ENCODE assay signal across 20 mouse cellular contexts in genomic region chr8:118523922-118524321, GRCm38 (mm10).
DNase-seq lines count a peak whose midpoint lies in the region; ATAC-seq and TF ChIP-seq lines count a peak whose summit lies in the region.
"Had no signal": no experiment of that assay in that cellular context is flagged by ENCODE, and none has a peak within 500 bp of the region (broad histone marks: within the 10 kb centered on the region; RNA-seq: fewer than 3 reads in every experiment).

No protein-coding gene starts in this region.

- peak; percentile 55 for DNase-seq in ES-E14 (ENCODE audit: low read depth, low spot score)
- DNase-seq in WW6 (ENCODE audit: low read depth, low spot score), result peak; percentile 52
- no peak for DNase-seq in T-cell, adult 2 months (ENCODE audit: low spot score)
- DNase-seq in cerebellum, postnatal 25 days, result no peak
- DNase-seq: adrenal gland, adult 2 months; adrenal gland, postnatal 10 days; adrenal gland, postnatal 25 days; cerebellum, adult 11 months; cerebellum, adult 18-20 months; cerebellum, adult 8-10 months; cerebellum, adult 9-11 months; cerebellum, postnatal 14 days had no signal

- no peak overlapping the region for H3K27ac ChIP-seq in ES-E14 (ENCODE audit: insufficient read depth, low read depth, low read length, poor library complexity, severe bottlenecking)
- no peak overlapping the region for H3K27ac ChIP-seq in heart, embryonic 11.5 days (ENCODE audit: low read depth, low read length)
- H3K27ac ChIP-seq: embryonic facial prominence, embryonic 10.5 days; embryonic facial prominence, embryonic 12.5 days; forebrain, embryonic 10.5 days; forebrain, embryonic 12.5 days had no signal

- peaks cover 2 to 7% of the 10 kb centered on the region in 2 experiments; a peak in 1 of 4 replicates for H3K4me1 ChIP-seq in ES-E14 (ENCODE audit: control insufficient read depth in 2 of 2, insufficient read depth in 2 of 2, low read length in 2 of 2, poor library complexity in 1 of 2)
- peaks cover 4% of the 10 kb centered on the region; the same call in 1 of the 2 replicates for H3K4me1 ChIP-seq in heart, embryonic 11.5 days (ENCODE audit: control insufficient read depth, insufficient read depth, low read length)
- H3K4me1 ChIP-seq: embryonic facial prominence, embryonic 10.5 days; embryonic facial prominence, embryonic 12.5 days; forebrain, embryonic 10.5 days; forebrain, embryonic 12.5 days had no signal

- no peak overlapping the region for H3K4me3 ChIP-seq in ES-E14 (ENCODE audit: insufficient read depth in 1 of 2, low read depth in 1 of 2, low read length in 2 of 2, poor library complexity in 1 of 2, severe bottlenecking in 1 of 2)
- H3K4me3 ChIP-seq in heart, embryonic 11.5 days (ENCODE audit: low read depth, low read length), result no peak overlapping the region
- H3K4me3 ChIP-seq: embryonic facial prominence, embryonic 10.5 days; embryonic facial prominence, embryonic 12.5 days; erythroblast, embryonic 14.5 days; forebrain, embryonic 10.5 days; forebrain, embryonic 12.5 days had no signal

- WGBS in heart, embryonic 11.5 days (ENCODE audit: insufficient replicate concordance), result 75% methylated on average over 1 of the region's 1 CpGs

- no peaks in the 10 kb centered on the region for H3K27me3 ChIP-seq in heart, embryonic 11.5 days (ENCODE audit: control insufficient read depth, insufficient read depth, low read length)
- H3K27me3 ChIP-seq: embryonic facial prominence, embryonic 12.5 days; forebrain, embryonic 12.5 days had no signal

- no peak overlapping the region for H3K9ac ChIP-seq in ES-E14 (ENCODE audit: insufficient read depth, low read depth, low read length, poor library complexity, severe bottlenecking)
- H3K9ac ChIP-seq in heart, embryonic 11.5 days (ENCODE audit: low read depth, low read length), result no peak overlapping the region
- H3K9ac ChIP-seq: embryonic facial prominence, embryonic 12.5 days; forebrain, embryonic 12.5 days had no signal

- no peaks in the 10 kb centered on the region for H3K36me3 ChIP-seq in ES-E14 (ENCODE audit: control insufficient read depth, insufficient read depth, low read length, poor library complexity, severe bottlenecking)
- H3K36me3 ChIP-seq in heart, embryonic 11.5 days (ENCODE audit: control insufficient read depth, insufficient read depth, low read length), result no peaks in the 10 kb centered on the region
- H3K36me3 ChIP-seq: embryonic facial prominence, embryonic 10.5 days; embryonic facial prominence, embryonic 12.5 days; forebrain, embryonic 10.5 days; forebrain, embryonic 12.5 days had no signal

- in situ Hi-C loops in ES-E14 (cut with MboI; ENCODE audit: low sequenced_read_pairs in 2 of 2, unreplicated experiment in 2 of 2), result no loop called here

- no peaks in the 10 kb centered on the region for H3K9me3 ChIP-seq in ES-E14 (ENCODE audit: control insufficient read depth, insufficient read depth, low read depth, low read length)
- no peaks in the 10 kb centered on the region for H3K9me3 ChIP-seq in heart, embryonic 11.5 days (replicated peaks; ENCODE audit: control insufficient read depth, low read length)
- H3K9me3 ChIP-seq: embryonic facial prominence, embryonic 10.5 days; embryonic facial prominence, embryonic 12.5 days; forebrain, embryonic 10.5 days; forebrain, embryonic 12.5 days had no signal

- H3K4me2 ChIP-seq in heart, embryonic 11.5 days, result no peak overlapping the region
- H3K4me2 ChIP-seq: embryonic facial prominence, embryonic 12.5 days; forebrain, embryonic 12.5 days had no signal

- no peak for ATAC-seq in heart, embryonic 11.5 days (replicated peaks; ENCODE audit: insufficient number of reproducible peaks, low FRiP score, low TSS enrichment)
- ATAC-seq: forebrain, embryonic 14.5 days; forebrain, embryonic 16.5 days had no signal

TF ChIP-seq in ES-E14, 5 proteins besides CTCF, POLR2A, EP300 and RAD21:
- TF ChIP-seq HCFC1 (IDR thresholded peaks at IDR 0.05; ENCODE audit: borderline replicate concordance, insufficient read depth, low read length), result no peak
- no peak for TF ChIP-seq ZC3H11A (IDR thresholded peaks at IDR 0.05; ENCODE audit: borderline replicate concordance, low read depth, low read length)
- TF ChIP-seq ZNF384 (IDR thresholded peaks at IDR 0.05; ENCODE audit: low read depth, low read length), result no peak
- no peak for TF ChIP-seq MAFK (IDR thresholded peaks at IDR 0.05; ENCODE audit: insufficient read depth, low read depth, low read length)
- no peak for TF ChIP-seq CHD2 (IDR thresholded peaks at IDR 0.05; ENCODE audit: low read depth, low read length)

Comparison
In these comparisons a context has a peak if more than half of its experiments do, and no peak if none do; other contexts are left out.
1. DNase-seq: peak in ES-E14 (single experiment) and WW6 (single experiment); none in T-cell, adult 2 months (single experiment) and cerebellum, postnatal 25 days (0 of 2).